Mouse (Mus musculus): ENCODE measurements at regions not wholly inside any gene's neighbourhood (a gene's known extent, or its start where the extent isn't known, plus 50 kb on each side); places are given as distances from the start of the nearest gene placed in this dataset.

- TF ChIP-seq POLR2A (IDR thresholded peaks at IDR 0.05; ENCODE audit: borderline replicate concordance, insufficient read depth, low read length) (no peak), CTCF (IDR thresholded peaks at IDR 0.05; ENCODE audit: borderline replicate concordance, insufficient read depth, low read depth, low read length) (no peak)
These were observed 1172.7 kb downstream of the D3Ertd751e start for GRCm38 (mm10) chr3:42915146-42915545.

Measured in cerebellum, adult 2 months (tissue).